Mouse (Mus musculus) frontal cortex, postnatal 14 days (tissue): ENCODE measurements around the gene Tyro3.

ENCODE experiments used
- DNase-seq, 2 experiments: peaks; one replicate each; pipeline ENCODE4 v3.0.0; 2022; ENCODE audit warnings: low spot score in 2 of 2

Gene Tyro3

GRCm38 (mm10) chr2:119804275-119804628 lies 6.7 kb downstream of the Tyro3 start:
- DNase-seq, result no peak

- no peak for DNase-seq
Observed at GRCm38 (mm10) chr2:119804776-119805175, 7.2 kb downstream of the Tyro3 start.

GRCm38 (mm10) chr2:119805536-119805935 lies 8.0 kb downstream of the Tyro3 start:
- no peak for DNase-seq

- no peak for DNase-seq
Observed at GRCm38 (mm10) chr2:119808438-119808837, 10.9 kb downstream of the Tyro3 start.

- DNase-seq, result no peak
Observed at GRCm38 (mm10) chr2:119808881-119809280, 11.3 kb downstream of the Tyro3 start.

- DNase-seq, result no peak
Observed at GRCm38 (mm10) chr2:119810890-119811289, 13.4 kb downstream of the Tyro3 start.

- peak in 1 of 2 experiments; percentile 54 for DNase-seq
Observed at GRCm38 (mm10) chr2:119811490-119812146, 14.1 kb downstream of the Tyro3 start.

GRCm38 (mm10) chr2:119814376-119814933 lies 16.9 kb downstream of the Tyro3 start:
- DNase-seq, result peak in 1 of 2 experiments; percentile 69

GRCm38 (mm10) chr2:119816611-119817010 lies 19.1 kb downstream of the Tyro3 start:
- DNase-seq, result no peak

GRCm38 (mm10) chr2:119817047-119817446 lies 19.5 kb downstream of the Tyro3 start:
- DNase-seq, result no peak

- no peak for DNase-seq
Observed at GRCm38 (mm10) chr2:119818668-119819272, 21.2 kb downstream of the Tyro3 start.

GRCm38 (mm10) chr2:119821136-119821535 lies 23.6 kb downstream of the Tyro3 start:
- peak in 1 of 2 experiments; percentile 47 for DNase-seq

GRCm38 (mm10) chr2:119830579-119830978 lies 33.0 kb downstream of the Tyro3 start:
- DNase-seq, result no peak

GRCm38 (mm10) chr2:119834231-119834630 lies 36.7 kb downstream of the Tyro3 start:
- DNase-seq, result no peak

GRCm38 (mm10) chr2:119837616-119838015 lies 40.1 kb downstream of the Tyro3 start:
- no peak for DNase-seq

- DNase-seq, result no peak
Observed at GRCm38 (mm10) chr2:119838363-119839156, 41.0 kb downstream of the Tyro3 start.

GRCm38 (mm10) chr2:119840008-119840407 lies 42.5 kb downstream of the Tyro3 start:
- no peak for DNase-seq

- peak; percentile 22 to 26 for DNase-seq
Observed at GRCm38 (mm10) chr2:119842000-119842399, 44.5 kb downstream of the Tyro3 start.

GRCm38 (mm10) chr2:119843526-119843925 lies 46.0 kb downstream of the Tyro3 start:
- DNase-seq, result no peak

GRCm38 (mm10) chr2:119845882-119846546 lies 48.5 kb downstream of the Tyro3 start:
- no peak for DNase-seq

GRCm38 (mm10) chr2:119846929-119847328 lies 49.4 kb downstream of the Tyro3 start:
- DNase-seq, result no peak

- no peak for DNase-seq
Observed at GRCm38 (mm10) chr2:119853811-119854210, 56.3 kb downstream of the Tyro3 start.
